Mouse (Mus musculus): ENCODE results near the gene Adamts12. TPM values are rescaled to one million over a fixed set of nuclear protein-coding genes. Genes with fewer than 3 reads are reported as not detected.

Adamts12 gene
- total and polyA plus RNA-seq, 3 experiments: not detected

DNA sequence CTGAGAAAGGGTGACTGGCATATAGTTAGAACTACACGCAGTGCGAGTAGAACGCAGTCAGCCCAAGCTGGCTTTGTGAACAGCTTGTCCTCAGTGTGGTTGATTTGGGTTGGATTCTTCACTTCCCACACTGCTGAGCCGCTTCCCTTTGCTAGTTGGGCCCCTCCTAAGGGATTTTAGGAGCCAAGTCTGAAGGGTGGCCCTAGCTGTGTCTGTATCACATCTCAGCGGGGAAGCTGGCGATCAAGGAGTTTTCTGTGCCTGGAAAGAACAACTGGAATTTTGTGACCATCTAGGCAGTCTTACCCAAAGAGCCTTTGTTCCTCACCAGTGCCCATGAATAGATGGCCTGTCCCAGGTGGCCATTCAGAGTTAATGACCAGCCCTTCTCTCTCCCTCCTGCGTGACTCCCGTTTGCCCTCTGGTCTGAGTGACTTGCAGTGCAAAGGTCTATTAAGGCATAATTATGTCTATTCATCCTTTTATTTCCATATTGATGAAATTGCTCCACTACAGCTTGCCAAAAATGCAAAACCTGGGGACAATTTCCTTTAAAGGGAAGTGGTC lies 50.1 kb downstream of the Adamts12 start:
- H3K4me3 ChIP-seq (ENCODE audit: control insufficient read depth in 1 of 2, insufficient read depth in 1 of 2, low read depth in 2 of 2, low read length in 2 of 2): no peak overlapping the region
- DNase-seq (ENCODE audit: low read depth, low spot score): no peak
- H3K4me1 ChIP-seq (ENCODE audit: control insufficient read depth in 1 of 2, insufficient read depth in 2 of 2, low read length in 2 of 2): no peaks in the 10 kb centered on the region
- no peaks in the 10 kb centered on the region for H3K36me3 ChIP-seq (ENCODE audit: control insufficient read depth in 1 of 2, insufficient read depth in 2 of 2, low read length in 2 of 2)
- no peaks in the 10 kb centered on the region for H3K9me3 ChIP-seq (replicated peaks; ENCODE audit: insufficient read depth, low read length)
- no peak overlapping the region for H3K9ac ChIP-seq (ENCODE audit: control insufficient read depth, low read depth, low read length, poor library complexity, severe bottlenecking)
- H3K27ac ChIP-seq (ENCODE audit: control insufficient read depth, low read depth, low read length): no peak overlapping the region
- H3K79me2 ChIP-seq (ENCODE audit: control insufficient read depth, insufficient read depth, low read length, poor library complexity): no peaks in the 10 kb centered on the region
- TF ChIP-seq NRF1 (IDR thresholded peaks at IDR 0.05; ENCODE audit: insufficient read depth, low read depth, low read length, poor library complexity, severe bottlenecking) (no peak), CHD1 (IDR thresholded peaks at IDR 0.05; ENCODE audit: low read depth, low read length) (no peak), SMC3 (IDR thresholded peaks at IDR 0.05; ENCODE audit: low read depth, low read length) (no peak), POLR2A (IDR thresholded peaks at IDR 0.05; ENCODE audit: control insufficient read depth in 1 of 2, insufficient read depth in 1 of 2, low read depth in 1 of 2, low read length in 2 of 2, poor library complexity in 1 of 2) (no peak), POLR2AphosphoS5 (IDR thresholded peaks at IDR 0.05; ENCODE audit: borderline replicate concordance, low read depth, low read length) (no peak), ZMIZ1 (IDR thresholded peaks at IDR 0.05; ENCODE audit: low read depth, low read length) (no peak), USF1 (IDR thresholded peaks at IDR 0.05; ENCODE audit: low read depth, low read length) (no peak), SIN3A (IDR thresholded peaks at IDR 0.05; ENCODE audit: low read length) (no peak), TCF12 (IDR thresholded peaks at IDR 0.05; ENCODE audit: low read depth, low read length) (no peak), HCFC1 (IDR thresholded peaks at IDR 0.05; ENCODE audit: low read depth, low read length) (no peak), JUND (IDR thresholded peaks at IDR 0.05; ENCODE audit: low read depth, low read length) (no peak), TAL1 (IDR thresholded peaks at IDR 0.05; ENCODE audit: low read length) (no peak), GATA1 (IDR thresholded peaks at IDR 0.05; ENCODE audit: low read depth, low read length) (no peak)
- H3K27me3 ChIP-seq (ENCODE audit: control insufficient read depth in 1 of 2, insufficient read depth in 2 of 2, low read length in 2 of 2): no peaks in the 10 kb centered on the region

DNA sequence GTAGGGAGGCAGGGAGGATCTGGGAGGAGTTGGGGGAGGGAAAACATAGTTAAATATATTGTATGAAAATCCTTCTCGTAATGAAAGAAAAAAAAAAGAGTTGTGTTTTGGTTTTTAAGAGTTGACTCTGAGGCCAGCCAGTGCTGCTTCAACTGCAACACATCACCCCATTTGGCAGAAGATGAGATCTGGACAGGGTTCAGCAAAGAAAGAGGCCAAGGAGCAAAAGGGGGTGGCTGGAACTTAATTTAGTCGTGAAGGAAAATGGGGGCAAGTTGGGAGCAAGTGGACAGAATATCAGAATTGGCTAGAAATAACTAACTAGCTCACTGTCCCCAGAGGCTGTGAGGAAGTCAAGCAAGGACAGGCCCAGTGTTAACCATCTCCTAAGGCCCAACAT lies 51.7 kb downstream of the Adamts12 start:
- Histone ChIP-seq H3K79me2 (ENCODE audit: control insufficient read depth, insufficient read depth, low read length, poor library complexity) (no peaks in the 10 kb centered on the region), H3K36me3 (ENCODE audit: control insufficient read depth in 1 of 2, insufficient read depth in 2 of 2, low read length in 2 of 2) (no peaks in the 10 kb centered on the region), H3K27me3 (ENCODE audit: control insufficient read depth in 1 of 2, insufficient read depth in 2 of 2, low read length in 2 of 2) (no peaks in the 10 kb centered on the region), H3K9ac (ENCODE audit: control insufficient read depth, low read depth, low read length, poor library complexity, severe bottlenecking) (no peak overlapping the region), H3K9me3 (replicated peaks; ENCODE audit: insufficient read depth, low read length) (no peaks in the 10 kb centered on the region), H3K27ac (ENCODE audit: control insufficient read depth, low read depth, low read length) (no peak overlapping the region), H3K4me3 (ENCODE audit: control insufficient read depth in 1 of 2, insufficient read depth in 1 of 2, low read depth in 2 of 2, low read length in 2 of 2) (no peak overlapping the region), H3K4me1 (ENCODE audit: control insufficient read depth in 1 of 2, insufficient read depth in 2 of 2, low read length in 2 of 2) (no peaks in the 10 kb centered on the region)
- no peak for DNase-seq (ENCODE audit: low read depth, low spot score)
- TF ChIP-seq ZMIZ1 (IDR thresholded peaks at IDR 0.05; ENCODE audit: low read depth, low read length) (no peak), POLR2A (IDR thresholded peaks at IDR 0.05; ENCODE audit: control insufficient read depth in 1 of 2, insufficient read depth in 1 of 2, low read depth in 1 of 2, low read length in 2 of 2, poor library complexity in 1 of 2) (no peak), NELFE (IDR thresholded peaks at IDR 0.05; ENCODE audit: low read depth, low read length) (no peak), BHLHE40 (IDR thresholded peaks at IDR 0.05; ENCODE audit: borderline replicate concordance, low read depth, low read length) (no peak), GATA1 (IDR thresholded peaks at IDR 0.05; ENCODE audit: low read depth, low read length) (no peak), CHD1 (IDR thresholded peaks at IDR 0.05; ENCODE audit: low read depth, low read length) (no peak), EP300 (IDR thresholded peaks at IDR 0.05; ENCODE audit: low read depth in 1 of 2, low read length in 2 of 2) (no peak), ZC3H11A (IDR thresholded peaks at IDR 0.05; ENCODE audit: low read depth, low read length) (no peak), ETS1 (IDR thresholded peaks at IDR 0.05; ENCODE audit: low read depth, low read length) (no peak), POLR2AphosphoS5 (IDR thresholded peaks at IDR 0.05; ENCODE audit: borderline replicate concordance, low read depth, low read length) (no peak), RCOR1 (IDR thresholded peaks at IDR 0.05; ENCODE audit: low read depth, low read length) (no peak), SIN3A (IDR thresholded peaks at IDR 0.05; ENCODE audit: low read length) (no peak)

Data from MEL (cell line).